Mouse (Mus musculus) large intestine, adult 2 months (tissue): Measurements from ENCODE around the gene Utp6. TPM values are rescaled to one million over a fixed set of nuclear protein-coding genes. Genes with fewer than 3 reads are reported as not detected.
"Not testable (repeated sequence)": the region's sequence is repeated elsewhere in the genome, so short reads cannot be mapped to it uniquely, and the experiment has no call there.

ENCODE experiments used
- DNase-seq: peaks from one replicate; pipeline ENCODE4 v3.0.0-alpha.2; 2012; ENCODE audit warnings: low read depth, low spot score
- WGBS: fragments of 180-500 bp; shearing (Covaris S2); methylation state at CpG from one replicate; pipeline ENCODE4 v1.1.7; 2018; 5-methylcytosine and 5-hydroxymethylcytosine counted together
- polyA plus RNA-seq: library from polyadenylated mRNA; depleted of rRNA; stranded (reverse); fragments of >200 nt; gene quantifications from 2 replicates; pipeline ENCODE4 v1.2.3, GENCODE M21; 2012; rRNA removed

The Utp6 gene
- polyA plus RNA-seq = 4.2 and 5.4 TPM in 2 replicates

- under 1% methylated on average over 46 of the region's 46 CpGs for WGBS
- peak; percentile 100 for DNase-seq
Observed at GRCm38 (mm10) chr11:79962125-79962876, at the start of gene Utp6. TSS of gene Utp6 (minus strand) at chr11:79962390.

GRCm38 (mm10) chr11:79994271-79994988 lies 32.2 kb upstream of the Utp6 start:
- DNase-seq = no peak
- WGBS = 3% methylated on average over 7 of the region's 7 CpGs

- WGBS = 2% methylated on average over 66 of the region's 74 CpGs
Observed at GRCm38 (mm10) chr11:79993356-79994270, 31.4 kb upstream of the Utp6 start.

GRCm38 (mm10) chr11:79992592-79993355 lies 30.6 kb upstream of the Utp6 start, which contains the start of gene Suz12:
TSS of gene Suz12 (plus strand) at chr11:79993106.
- DNase-seq = peak; percentile 74
- 0% methylated on average over 67 of the region's 74 CpGs for WGBS

More at GRCm38 (mm10) chr11:79993356-79994270, 31.4 kb upstream of the Utp6 start:
- DNase-seq = peak; percentile 36

- DNase-seq = no peak
- WGBS = 12% methylated on average over 21 of the region's 21 CpGs
Observed at GRCm38 (mm10) chr11:79992035-79992591, 29.9 kb upstream of the Utp6 start.

GRCm38 (mm10) chr11:79991600-79991999 lies 29.4 kb upstream of the Utp6 start:
- DNase-seq = no peak
- WGBS = 93% methylated on average over 5 of the region's 5 CpGs

- WGBS = 87% methylated on average over 2 of the region's 2 CpGs
- no peak for DNase-seq
Observed at GRCm38 (mm10) chr11:79990120-79990519, 27.9 kb upstream of the Utp6 start.

- 92% methylated on average over 3 of the region's 3 CpGs for WGBS
- DNase-seq = no peak
Observed at GRCm38 (mm10) chr11:79987896-79988295, 25.7 kb upstream of the Utp6 start.

GRCm38 (mm10) chr11:79986886-79987285 lies 24.7 kb upstream of the Utp6 start:
- DNase-seq = no peak
- WGBS = 70% methylated on average over 4 of the region's 4 CpGs

GRCm38 (mm10) chr11:79977747-79978146 lies 15.6 kb upstream of the Utp6 start:
- not testable (repeated sequence) for DNase-seq
- WGBS = 80% methylated on average over 4 of the region's 4 CpGs

- WGBS = 97% methylated on average over 14 of the region's 14 CpGs
- DNase-seq = not testable (repeated sequence)
Observed at GRCm38 (mm10) chr11:79977061-79977460, 14.9 kb upstream of the Utp6 start.

GRCm38 (mm10) chr11:79976645-79977044 lies 14.5 kb upstream of the Utp6 start:
- WGBS = 90% methylated on average over 6 of the region's 6 CpGs
- DNase-seq = not testable (repeated sequence)

- no peak for DNase-seq
- WGBS = 100% methylated on average over 1 of the region's 1 CpGs
Observed at GRCm38 (mm10) chr11:79976222-79976621, 14.0 kb upstream of the Utp6 start.

- 88% methylated on average over 2 of the region's 2 CpGs for WGBS
- no peak for DNase-seq
Observed at GRCm38 (mm10) chr11:79975377-79975776, 13.2 kb upstream of the Utp6 start.

GRCm38 (mm10) chr11:79973626-79974476 lies 11.7 kb upstream of the Utp6 start:
- DNase-seq = no peak
- WGBS = 1% methylated on average over 41 of the region's 41 CpGs

- 6% methylated on average over 8 of the region's 8 CpGs for WGBS
Observed at GRCm38 (mm10) chr11:79973133-79973532, 10.9 kb upstream of the Utp6 start.

GRCm38 (mm10) chr11:79967752-79968151 lies 5.6 kb upstream of the Utp6 start:
- WGBS = 90% methylated on average over 10 of the region's 10 CpGs
- DNase-seq = no peak

More at GRCm38 (mm10) chr11:79973133-79973532, 10.9 kb upstream of the Utp6 start:
- no peak for DNase-seq

- WGBS = 22% methylated on average over 8 of the region's 8 CpGs
Observed at GRCm38 (mm10) chr11:79965896-79966295, 3.7 kb upstream of the Utp6 start.

More at GRCm38 (mm10) chr11:79965896-79966295, 3.7 kb upstream of the Utp6 start:
- DNase-seq = no peak
